Mouse (Mus musculus): ENCODE results near the gene Sv2c.
"Not testable (repeated sequence)": the region's sequence is repeated elsewhere in the genome, so short reads cannot be mapped to it uniquely, and the experiment has no call there.

The Sv2c gene

GRCm38 (mm10) chr13:96132401-96132816 lies at the start of gene Sv2c:
Gene Sv2c, minus strand, starts transcription at chr13:96132577.
- no peak for DNase-seq (ENCODE audit: low read depth in 1 of 2, low spot score in 2 of 2)

- no peak for DNase-seq (ENCODE audit: low read depth in 1 of 2, low spot score in 2 of 2)
These were observed 48.3 kb upstream of the Sv2c start for GRCm38 (mm10) chr13:96180671-96181161.

- DNase-seq (ENCODE audit: low read depth in 1 of 2, low spot score in 2 of 2) = no peak
These were observed 43.3 kb upstream of the Sv2c start for GRCm38 (mm10) chr13:96175591-96176212.

DNA sequence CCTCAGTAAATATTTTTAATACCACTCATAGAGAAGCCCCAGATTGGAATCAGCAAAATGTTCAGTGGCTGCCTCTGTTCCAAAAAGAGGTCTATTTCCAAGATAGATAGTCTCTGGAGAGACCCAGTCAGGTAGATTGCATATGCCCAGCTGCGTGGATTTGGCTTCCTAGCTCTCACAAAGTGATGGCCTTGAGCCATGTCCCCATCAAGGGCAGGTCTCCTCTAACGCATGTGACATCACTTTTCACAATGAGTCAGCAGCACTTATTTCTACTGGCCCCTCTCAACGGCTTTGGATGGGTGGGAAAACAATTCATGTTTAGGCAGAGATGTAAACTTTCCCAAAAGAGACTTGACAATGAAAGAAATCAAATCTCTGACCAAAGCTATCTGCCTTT lies 41.3 kb upstream of the Sv2c start:
- no peak for DNase-seq (ENCODE audit: low read depth in 1 of 2, low spot score in 2 of 2)

- DNase-seq (ENCODE audit: low read depth in 1 of 2, low spot score in 2 of 2) = no peak
These were observed 39.9 kb upstream of the Sv2c start for GRCm38 (mm10) chr13:96172290-96172689.

GRCm38 (mm10) chr13:96168991-96169665 lies 36.8 kb upstream of the Sv2c start:
- DNase-seq (ENCODE audit: low read depth in 1 of 2, low spot score in 2 of 2) = no peak

DNA sequence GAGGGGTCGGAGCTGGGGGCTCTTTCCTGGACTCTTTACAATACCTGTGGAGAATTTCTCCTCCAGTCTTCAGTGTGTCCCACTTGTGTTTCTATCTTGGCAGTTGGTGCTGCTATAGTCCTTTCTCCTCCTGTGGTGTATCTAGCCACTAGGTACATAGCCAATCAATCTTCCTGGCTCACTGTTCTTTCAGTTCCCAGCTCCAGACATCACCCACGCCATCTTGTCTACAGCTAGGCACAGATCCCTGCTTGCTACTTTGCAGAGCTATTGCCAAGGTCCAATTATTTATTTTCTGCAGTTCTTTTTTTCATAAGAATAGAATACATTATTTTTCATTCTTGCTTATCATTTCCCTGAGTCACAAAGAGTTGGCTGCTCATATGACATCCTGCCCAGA lies 34.2 kb upstream of the Sv2c start:
- no peak for DNase-seq (ENCODE audit: low read depth in 1 of 2, low spot score in 2 of 2)

- DNase-seq (ENCODE audit: low read depth in 1 of 2, low spot score in 2 of 2) = no peak
These were observed 1.2 kb upstream of the Sv2c start for GRCm38 (mm10) chr13:96133363-96134100.

DNA sequence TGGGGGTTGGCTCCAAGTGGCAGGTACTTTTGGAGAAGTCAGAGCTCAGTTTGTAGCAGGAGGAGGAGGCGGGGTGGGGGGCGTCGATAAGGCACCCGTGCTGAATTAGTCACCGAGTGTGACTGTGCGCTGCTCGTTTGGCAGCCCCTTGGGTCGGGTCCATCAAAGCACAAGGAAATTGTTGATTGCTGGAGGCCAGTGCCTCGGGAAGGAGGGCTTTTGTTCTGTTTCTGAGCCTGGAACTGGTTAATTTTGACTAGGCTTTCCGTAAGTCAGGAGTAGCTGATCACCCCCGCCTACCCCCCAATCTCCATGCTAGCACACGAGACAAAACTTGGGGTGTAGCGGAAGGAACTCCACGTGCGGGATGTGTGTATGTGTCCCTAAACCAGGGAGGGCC lies 456 bp upstream of the Sv2c start:
- DNase-seq (ENCODE audit: low read depth in 1 of 2, low spot score in 2 of 2) = no peak

GRCm38 (mm10) chr13:96131911-96132310 lies 466 bp downstream of the Sv2c start:
- no peak for DNase-seq (ENCODE audit: low read depth in 1 of 2, low spot score in 2 of 2)

DNA sequence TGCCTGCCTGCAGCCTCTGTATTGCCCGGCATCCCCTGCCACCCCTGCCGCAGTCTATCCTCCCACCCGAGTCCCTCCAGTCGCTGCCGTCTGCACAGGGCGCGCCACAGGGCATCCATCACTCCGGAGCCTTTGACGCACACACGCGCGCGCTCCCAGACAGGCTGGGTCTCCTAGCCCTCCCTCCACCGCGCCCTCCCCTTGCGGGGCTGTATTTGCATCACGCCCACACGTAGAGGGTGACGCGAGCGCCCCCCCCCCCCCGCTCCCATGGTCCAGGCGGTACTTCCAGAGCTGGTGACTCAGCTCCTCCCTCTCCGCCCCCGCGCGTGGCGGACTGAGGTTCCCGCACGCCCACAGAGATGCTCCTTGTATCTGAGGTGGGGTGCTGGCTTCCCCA lies 1.3 kb downstream of the Sv2c start:
- no peak for DNase-seq (ENCODE audit: low read depth in 1 of 2, low spot score in 2 of 2)

- no peak for DNase-seq (ENCODE audit: low read depth in 1 of 2, low spot score in 2 of 2)
These were observed 3.3 kb downstream of the Sv2c start for GRCm38 (mm10) chr13:96129081-96129480.

DNA sequence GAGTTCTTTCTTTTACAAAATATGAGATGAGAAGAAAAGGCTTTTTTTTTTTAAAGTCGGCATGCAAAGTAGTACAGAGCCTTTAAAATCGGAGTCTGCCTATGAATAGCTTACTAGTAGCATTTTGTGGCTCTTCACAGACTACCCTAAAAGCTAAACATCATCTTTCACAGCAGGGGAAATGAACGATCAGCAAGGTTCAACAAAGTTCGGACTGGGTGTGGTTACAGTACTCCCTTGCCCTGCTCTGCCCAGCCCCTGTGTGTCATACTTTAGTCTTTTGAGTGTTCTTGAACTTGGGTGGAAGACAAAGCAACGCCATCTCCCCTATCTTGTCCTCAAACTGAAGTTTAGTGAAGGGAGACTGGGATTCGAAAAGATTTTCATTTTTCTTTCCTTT lies 5.7 kb downstream of the Sv2c start:
- DNase-seq (ENCODE audit: low read depth in 1 of 2, low spot score in 2 of 2) = no peak

DNA sequence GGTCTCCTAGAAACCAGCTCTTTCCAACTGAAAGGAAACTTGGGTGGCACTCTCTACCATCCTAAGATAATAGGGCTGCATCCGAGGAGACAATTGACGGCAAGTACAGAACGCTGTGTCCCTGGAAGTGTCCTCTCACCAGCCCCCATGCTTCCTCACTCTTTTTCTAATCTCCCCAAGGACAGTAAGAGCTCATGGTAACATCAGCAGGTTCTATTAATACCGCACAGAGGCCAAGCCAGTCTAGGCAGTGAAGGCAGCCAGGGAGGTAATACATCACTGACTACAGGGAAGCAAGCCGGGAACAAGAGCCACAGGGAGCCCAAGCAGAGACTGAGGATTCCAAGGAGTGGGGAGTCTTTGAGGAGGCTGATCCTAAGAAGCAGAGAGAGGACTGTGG lies 7.4 kb downstream of the Sv2c start:
- DNase-seq (ENCODE audit: low read depth in 1 of 2, low spot score in 2 of 2) = no peak

DNA sequence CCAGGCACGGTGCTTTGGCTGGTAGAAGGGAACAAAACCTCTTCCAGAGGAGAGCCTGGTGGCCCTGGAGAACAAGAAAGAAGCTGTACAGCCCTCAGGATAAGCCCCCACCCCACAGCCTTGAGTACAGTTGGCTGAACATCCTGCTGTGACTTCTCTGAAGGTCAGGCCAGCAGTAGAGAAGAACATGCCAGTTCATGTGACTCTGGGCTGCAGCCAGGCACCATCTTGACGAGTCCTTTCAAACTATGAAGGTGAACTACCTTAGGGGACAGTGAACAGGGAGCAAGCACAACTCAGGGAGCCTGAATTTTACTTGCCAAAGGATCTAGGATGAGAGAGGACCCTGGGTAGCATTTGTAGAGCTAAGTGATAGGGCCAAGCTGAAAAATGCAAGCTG lies 19.7 kb downstream of the Sv2c start:
- no peak for DNase-seq (ENCODE audit: low read depth in 1 of 2, low spot score in 2 of 2)

GRCm38 (mm10) chr13:96110767-96111166 lies 21.6 kb downstream of the Sv2c start:
- DNase-seq (ENCODE audit: low read depth in 1 of 2, low spot score in 2 of 2) = no peak

DNA sequence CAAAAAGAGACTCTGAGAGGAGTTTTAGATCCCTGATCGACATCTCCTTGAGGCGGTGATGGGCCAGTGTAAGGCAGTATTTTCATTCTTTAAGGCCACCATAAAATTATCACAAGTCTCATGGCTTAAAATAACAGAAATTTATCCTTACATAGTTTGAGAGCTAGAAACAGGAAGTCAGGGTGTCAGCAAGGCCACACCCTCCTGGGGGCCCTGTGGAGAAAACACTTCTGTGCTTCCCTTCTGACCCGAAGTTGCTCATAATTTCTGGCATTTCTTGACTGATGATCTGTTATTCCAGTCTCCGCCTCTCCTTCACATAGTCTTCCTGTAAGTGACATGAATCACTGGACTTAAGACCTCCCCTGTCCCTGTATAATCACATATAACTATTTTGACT lies 26.0 kb downstream of the Sv2c start:
- no peak for DNase-seq (ENCODE audit: low read depth in 1 of 2, low spot score in 2 of 2)

DNA sequence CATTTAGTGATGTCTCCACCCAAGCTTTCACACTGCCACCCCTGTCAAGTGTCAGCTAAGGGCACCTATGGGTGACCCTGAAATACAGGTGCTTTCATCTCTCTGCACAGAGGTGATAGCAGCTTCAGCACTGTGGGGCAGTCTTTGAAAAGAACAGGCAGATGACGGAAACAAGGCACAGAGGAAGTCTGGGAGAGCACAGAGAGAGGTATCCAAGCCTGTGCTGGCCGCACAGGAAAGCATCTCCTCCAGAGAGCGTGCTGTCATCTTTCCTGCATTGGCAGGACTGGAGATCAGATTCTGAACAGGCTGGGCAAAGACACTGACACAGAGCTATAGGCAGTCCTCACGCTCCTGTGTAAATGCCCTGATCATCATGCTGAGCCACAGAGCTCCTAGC lies 41.4 kb downstream of the Sv2c start:
- no peak for DNase-seq (ENCODE audit: low read depth in 1 of 2, low spot score in 2 of 2)

GRCm38 (mm10) chr13:96085581-96086302 lies 46.6 kb downstream of the Sv2c start:
- no peak for DNase-seq (ENCODE audit: low read depth in 1 of 2, low spot score in 2 of 2)

DNA sequence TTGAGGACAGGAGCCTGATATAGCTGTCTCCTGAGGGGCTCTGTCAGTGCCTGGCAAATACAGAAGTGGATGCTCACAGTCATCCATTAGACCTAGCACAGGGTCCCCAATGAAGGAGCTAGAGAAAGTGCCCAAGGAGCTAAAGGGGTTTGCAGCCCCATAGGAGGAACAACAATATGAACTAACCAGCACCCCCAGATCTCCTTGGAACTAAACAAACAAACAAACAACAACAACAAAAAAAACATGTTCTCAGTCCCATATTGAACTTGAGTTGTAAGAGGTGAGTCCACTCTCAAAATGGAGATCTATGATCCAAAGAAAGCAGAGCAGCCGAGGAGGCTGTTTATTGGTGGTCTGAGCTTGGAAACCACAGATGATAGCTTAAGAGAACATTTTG lies 50.6 kb downstream of the Sv2c start, which contains the start of gene Gm17190:
Gene Gm17190, plus strand, starts transcription at position 301 of the 400 bp plus-strand sequence.
- DNase-seq (ENCODE audit: low read depth in 1 of 2, low spot score in 2 of 2) = not testable (repeated sequence)

DNA sequence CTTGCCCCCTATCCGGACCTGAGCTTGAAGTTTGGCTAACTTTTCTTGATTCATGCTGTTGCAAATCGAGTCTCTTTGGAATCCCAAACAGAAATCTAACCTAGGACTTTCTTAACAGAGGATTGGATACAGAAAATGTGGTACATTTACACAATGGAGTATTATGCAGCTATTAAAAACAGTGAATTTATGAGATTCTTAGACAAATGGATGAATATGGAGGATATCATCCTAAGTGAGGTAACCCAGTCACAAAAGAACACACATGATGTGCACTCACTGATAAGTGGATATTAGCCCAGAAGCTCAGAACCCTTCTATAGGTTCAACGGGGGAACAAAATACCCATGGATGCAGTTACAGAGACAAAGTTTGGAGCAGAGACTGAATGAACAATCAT lies 51.1 kb downstream of the Sv2c start, which contains the start of gene Gm20075:
Gene Gm20075, minus strand, starts transcription at position 101 of the 400 bp plus-strand sequence.
- not testable (repeated sequence) for DNase-seq (ENCODE audit: low read depth in 1 of 2, low spot score in 2 of 2)
